Mouse (Mus musculus): Measurements from ENCODE around the gene Imp4. TPM values are rescaled to one million over a fixed set of nuclear protein-coding genes. Genes with fewer than 3 reads are reported as not detected.
A peak's percentile ranks its signal among the peaks of the same experiment; 100 is the strongest.

The Imp4 gene
- polyA plus RNA-seq, 2 experiments, result 44.1 to 79.9 TPM

DNA sequence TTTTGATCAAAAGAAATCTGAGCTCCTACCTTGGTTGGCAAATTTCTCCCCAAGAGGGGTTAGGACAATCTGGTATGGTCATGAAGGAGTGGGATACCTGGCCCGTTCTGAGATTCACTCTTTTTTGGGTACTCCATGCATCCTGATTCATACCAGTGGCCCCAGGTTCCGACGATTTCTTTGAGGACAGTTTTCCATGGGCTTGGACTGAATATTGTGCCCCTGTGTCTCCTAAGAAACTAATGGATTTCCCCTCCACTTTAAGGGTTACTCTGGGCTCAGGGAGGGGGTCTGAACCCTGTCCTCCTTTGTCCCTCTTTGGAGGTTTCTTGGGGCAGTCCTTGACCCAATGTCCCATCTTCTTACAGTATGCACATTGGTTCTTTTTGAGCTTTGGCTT is 8.7 kb upstream of the Imp4 start:
- no peak for TF ChIP-seq POLR2A (IDR thresholded peaks at IDR 0.05; ENCODE audit: borderline replicate concordance, extremely low read depth, insufficient read depth, insufficient read length)
- H3K4me2 ChIP-seq (replicated peaks; ENCODE audit: low read depth, low read length, severe bottlenecking), result no peak overlapping the region
- peaks cover 7% of the 10 kb centered on the region; the same call in 1 of the 2 replicates for H3K36me3 ChIP-seq (ENCODE audit: control insufficient read depth, insufficient read depth, low read length)
- no peak for ATAC-seq (ENCODE audit: low FRiP score, low read depth)
- no peak overlapping the region for H3K27ac ChIP-seq (replicated peaks; ENCODE audit: low read depth, low read length)
- no peak overlapping the region for H3K9ac ChIP-seq (ENCODE audit: low read depth, low read length, severe bottlenecking)
- H3K4me3 ChIP-seq (replicated peaks; ENCODE audit: low read length), result no peak overlapping the region
- peaks cover 7% of the 10 kb centered on the region for H3K4me1 ChIP-seq (ENCODE audit: control insufficient read depth, insufficient read depth, low read length)
- whole genome bisulfite sequencing, result 93% methylated on average over 3 of the region's 3 CpGs
- no peaks in the 10 kb centered on the region for H3K27me3 ChIP-seq (ENCODE audit: control insufficient read depth, insufficient read depth, low read length)
- DNase-seq (ENCODE audit: low spot score), result no peak
- H3K9me3 ChIP-seq (ENCODE audit: control insufficient read depth, low read length), result peaks cover 25% of the 10 kb centered on the region

DNA sequence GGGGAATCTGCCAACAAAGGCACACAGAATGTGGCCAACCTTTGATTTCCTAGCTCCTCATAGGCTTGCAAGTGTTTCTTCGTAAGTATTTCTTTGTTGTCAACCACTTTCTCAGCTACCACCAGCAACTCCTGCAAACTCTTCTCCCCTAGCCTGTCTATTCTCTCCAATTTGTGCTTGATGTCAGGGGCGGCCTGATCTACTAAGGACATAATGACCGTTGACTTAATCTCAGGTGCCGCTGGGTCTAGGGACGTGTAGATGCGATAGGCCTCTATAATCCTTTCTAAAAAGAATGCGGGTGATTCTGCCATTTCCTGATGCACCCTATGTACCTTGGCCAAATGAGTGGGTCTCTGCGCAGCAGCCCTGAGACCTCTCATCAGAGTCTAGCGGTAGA is 8.2 kb upstream of the Imp4 start:
- no peak for TF ChIP-seq POLR2A (IDR thresholded peaks at IDR 0.05; ENCODE audit: borderline replicate concordance, extremely low read depth, insufficient read depth, insufficient read length)
- H3K9ac ChIP-seq (ENCODE audit: low read depth, low read length, severe bottlenecking), result no peak overlapping the region
- H3K36me3 ChIP-seq (ENCODE audit: control insufficient read depth, insufficient read depth, low read length), result peaks cover 7% of the 10 kb centered on the region; the same call in 1 of the 2 replicates
- 95% methylated on average over 9 of the region's 9 CpGs for WGBS
- H3K9me3 ChIP-seq (ENCODE audit: control insufficient read depth, low read length), result peaks cover 25% of the 10 kb centered on the region
- no peak overlapping the region for H3K4me2 ChIP-seq (replicated peaks; ENCODE audit: low read depth, low read length, severe bottlenecking)
- ATAC-seq (ENCODE audit: low FRiP score, low read depth) (no peak), DNase-seq (ENCODE audit: low spot score) (no peak)
- no peaks in the 10 kb centered on the region for H3K27me3 ChIP-seq (ENCODE audit: control insufficient read depth, insufficient read depth, low read length)
- H3K27ac ChIP-seq (replicated peaks; ENCODE audit: low read depth, low read length), result no peak overlapping the region
- no peak overlapping the region for H3K4me3 ChIP-seq (replicated peaks; ENCODE audit: low read length)
- H3K4me1 ChIP-seq (ENCODE audit: control insufficient read depth, insufficient read depth, low read length), result peaks cover 7% of the 10 kb centered on the region

DNA sequence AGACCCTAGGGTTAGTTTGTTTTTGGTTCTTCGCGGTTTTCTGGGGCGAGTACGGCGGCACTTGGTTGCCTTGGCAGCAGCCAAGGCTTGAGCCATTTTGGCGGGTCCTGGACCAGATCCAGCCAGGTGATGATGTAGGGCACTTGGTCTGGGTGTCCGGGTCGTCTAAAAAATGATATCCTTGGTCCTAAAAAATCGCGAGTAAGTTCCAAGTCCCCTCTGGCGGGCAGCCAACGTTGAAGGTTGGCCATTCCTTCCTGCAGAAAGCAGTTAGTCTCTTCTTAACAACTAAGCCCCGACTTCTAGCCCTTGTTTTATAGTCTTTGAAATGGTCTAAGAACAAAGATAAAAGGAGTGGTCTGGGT is 7.3 kb upstream of the Imp4 start:
- peak overlapping the region; percentile 69; the same call in 1 of the 2 replicates for H3K27ac ChIP-seq (replicated peaks; ENCODE audit: low read depth, low read length)
- H3K27me3 ChIP-seq (ENCODE audit: control insufficient read depth, insufficient read depth, low read length), result no peaks in the 10 kb centered on the region
- H3K36me3 ChIP-seq (ENCODE audit: control insufficient read depth, insufficient read depth, low read length), result peaks cover 12% of the 10 kb centered on the region; the same call in 1 of the 2 replicates
- peaks cover 7% of the 10 kb centered on the region for H3K4me1 ChIP-seq (ENCODE audit: control insufficient read depth, insufficient read depth, low read length)
- peak overlapping the region; percentile 65; the same call in 1 of the 2 replicates for H3K9ac ChIP-seq (ENCODE audit: low read depth, low read length, severe bottlenecking)
- H3K4me2 ChIP-seq (replicated peaks; ENCODE audit: low read depth, low read length, severe bottlenecking), result peak overlapping the region; percentile 63
- no peak for ATAC-seq (ENCODE audit: low FRiP score, low read depth)
- H3K9me3 ChIP-seq (ENCODE audit: control insufficient read depth, low read length), result peaks cover 25% of the 10 kb centered on the region
- no peak for TF ChIP-seq POLR2A (IDR thresholded peaks at IDR 0.05; ENCODE audit: borderline replicate concordance, extremely low read depth, insufficient read depth, insufficient read length)
- peak overlapping the region; percentile 42 for H3K4me3 ChIP-seq (replicated peaks; ENCODE audit: low read length)
- WGBS, result 57% methylated on average over 13 of the region's 13 CpGs
- peak; percentile 43 for DNase-seq (ENCODE audit: low spot score)

DNA sequence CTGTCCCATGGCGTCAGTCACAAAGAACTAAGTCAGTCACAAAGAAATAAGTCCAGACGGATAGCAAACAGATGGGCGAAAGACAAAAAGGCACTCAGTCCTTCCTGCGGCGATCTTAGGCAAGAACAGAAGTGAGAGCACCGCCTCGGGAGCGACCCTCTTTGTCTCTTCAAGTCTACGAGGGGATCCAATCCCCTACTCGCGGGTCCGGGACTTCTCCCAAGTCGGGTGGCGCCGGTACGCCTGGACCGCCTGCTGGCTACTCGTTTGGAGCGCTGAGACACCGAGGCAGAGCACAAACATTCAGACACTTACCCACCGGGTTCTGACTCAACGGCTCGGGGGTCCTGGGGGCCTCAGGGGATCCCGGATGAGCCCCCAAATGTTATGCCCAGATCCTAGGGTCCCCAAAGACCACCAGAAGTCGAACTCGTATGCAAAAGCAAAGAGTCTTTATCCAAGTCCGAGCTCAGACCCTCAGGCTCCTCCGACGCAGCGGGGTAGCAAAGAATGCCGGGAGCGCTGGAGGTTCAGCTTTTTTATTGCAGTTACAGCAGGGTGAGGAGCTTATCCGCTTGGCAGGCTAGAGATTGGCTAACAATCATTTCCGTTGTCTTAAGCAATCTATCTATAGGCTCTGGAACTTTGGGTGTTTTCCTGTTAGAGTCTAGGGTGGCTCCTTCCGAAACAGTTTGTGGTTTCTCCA is 6.7 kb upstream of the Imp4 start:
- peaks cover 7% of the 10 kb centered on the region for H3K4me1 ChIP-seq (ENCODE audit: control insufficient read depth, insufficient read depth, low read length)
- peak overlapping the region; percentile 69 for H3K27ac ChIP-seq (replicated peaks; ENCODE audit: low read depth, low read length)
- H3K27me3 ChIP-seq (ENCODE audit: control insufficient read depth, insufficient read depth, low read length), result no peaks in the 10 kb centered on the region
- WGBS, result 12% methylated on average over 35 of the region's 35 CpGs
- H3K36me3 ChIP-seq (ENCODE audit: control insufficient read depth, insufficient read depth, low read length), result peaks cover 12% of the 10 kb centered on the region; the same call in 1 of the 2 replicates
- peaks cover 25% of the 10 kb centered on the region for H3K9me3 ChIP-seq (ENCODE audit: control insufficient read depth, low read length)
- H3K4me2 ChIP-seq (replicated peaks; ENCODE audit: low read depth, low read length, severe bottlenecking), result peak overlapping the region; percentile 63
- H3K9ac ChIP-seq (ENCODE audit: low read depth, low read length, severe bottlenecking), result peak overlapping the region; percentile 65
- DNase-seq (ENCODE audit: low spot score) (peak; percentile 69), ATAC-seq (ENCODE audit: low FRiP score, low read depth) (peak; percentile 50; the same call in 1 of the 2 replicates)
- peak; percentile 58; the same call in 1 of the 2 replicates for TF ChIP-seq POLR2A (IDR thresholded peaks at IDR 0.05; ENCODE audit: borderline replicate concordance, extremely low read depth, insufficient read depth, insufficient read length)
- peak overlapping the region; percentile 42 for H3K4me3 ChIP-seq (replicated peaks; ENCODE audit: low read length)

DNA sequence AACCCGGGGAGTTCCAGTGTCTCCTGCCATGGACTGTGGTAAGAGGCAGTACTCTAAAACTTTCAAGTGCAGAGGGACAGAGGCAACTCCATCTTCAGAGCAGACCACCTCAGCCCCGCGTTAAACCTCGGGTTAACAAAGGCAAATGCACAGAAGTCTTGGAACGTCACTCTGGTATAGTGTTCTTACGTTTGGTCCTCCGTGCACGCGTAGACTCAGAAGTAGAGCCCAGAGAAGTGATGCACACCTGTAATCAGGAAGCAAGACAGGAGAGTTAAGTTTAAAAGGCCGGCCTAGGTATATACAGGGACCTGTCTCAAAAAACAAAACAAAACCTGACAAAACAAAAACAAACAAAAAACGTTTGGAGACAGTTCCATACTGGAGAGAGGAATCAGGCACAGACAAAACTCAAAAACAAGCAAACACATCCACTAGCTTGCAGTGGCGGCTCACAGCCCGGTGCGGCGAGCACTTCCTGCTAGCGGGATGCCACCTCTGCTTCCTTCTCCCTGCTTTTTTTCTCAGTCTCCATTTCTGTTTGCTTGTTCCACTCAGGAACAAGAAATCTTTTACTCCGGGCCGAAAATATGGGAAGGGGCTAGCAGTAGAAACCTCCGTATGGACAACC is 5.6 kb upstream of the Imp4 start:
- Histone ChIP-seq H3K4me1 (ENCODE audit: control insufficient read depth, insufficient read depth, low read length) (peaks cover 12% of the 10 kb centered on the region), H3K36me3 (ENCODE audit: control insufficient read depth, insufficient read depth, low read length) (peaks cover 12% of the 10 kb centered on the region; the same call in 1 of the 2 replicates), H3K4me2 (replicated peaks; ENCODE audit: low read depth, low read length, severe bottlenecking) (peak overlapping the region; percentile 50), H3K27ac (replicated peaks; ENCODE audit: low read depth, low read length) (peak overlapping the region; percentile 27), H3K4me3 (replicated peaks; ENCODE audit: low read length) (peak overlapping the region; percentile 51), H3K9me3 (ENCODE audit: control insufficient read depth, low read length) (peaks cover 25% of the 10 kb centered on the region), H3K9ac (ENCODE audit: low read depth, low read length, severe bottlenecking) (peak overlapping the region; percentile 22; the same call in 1 of the 2 replicates), H3K27me3 (ENCODE audit: control insufficient read depth, insufficient read depth, low read length) (no peaks in the 10 kb centered on the region)
- 9% methylated on average over 19 of the region's 19 CpGs for WGBS
- no peak for TF ChIP-seq POLR2A (IDR thresholded peaks at IDR 0.05; ENCODE audit: borderline replicate concordance, extremely low read depth, insufficient read depth, insufficient read length)
- no peak for DNase-seq (ENCODE audit: low spot score)
- ATAC-seq (ENCODE audit: low FRiP score, low read depth), result no peak

All from limb, embryonic 14.5 days (tissue).